ENCODE assay signal across 8 mouse cellular contexts in the genomic region with DNA sequence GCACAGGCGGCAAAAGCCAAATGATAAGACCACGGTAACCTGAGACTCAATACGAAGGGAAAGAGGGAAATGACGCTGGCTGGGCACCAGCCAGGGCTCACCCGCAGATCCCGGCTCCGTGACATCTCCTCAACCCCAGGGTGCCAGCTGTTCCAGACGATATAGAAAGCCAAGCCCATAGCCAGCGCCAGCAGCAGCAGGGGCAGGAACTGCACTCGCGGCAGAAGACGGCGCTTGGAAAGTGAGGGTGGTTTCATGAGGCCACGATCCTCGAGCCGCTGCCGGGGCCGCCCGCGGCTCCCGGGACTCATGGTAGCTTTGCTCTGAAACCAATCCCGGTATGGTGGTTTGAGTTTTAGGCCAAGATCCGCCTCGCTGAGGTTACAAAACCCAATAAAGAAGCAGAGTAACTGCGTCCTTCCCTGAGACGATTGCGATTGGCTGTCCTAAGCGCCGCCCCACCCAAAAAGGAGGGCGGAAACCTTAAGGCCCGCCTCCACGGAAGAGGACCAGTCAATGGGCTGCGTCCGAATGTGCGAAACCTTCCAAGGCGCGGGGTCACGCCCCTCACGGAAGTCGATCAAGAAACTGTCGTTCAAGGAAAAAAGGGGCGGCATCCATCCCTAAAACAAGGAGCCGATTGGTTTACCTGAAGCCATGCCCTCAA. TPM values are rescaled to one million over a fixed set of nuclear protein-coding genes. Genes with fewer than 3 reads are reported as not detected.
DNase-seq lines count a peak whose midpoint lies in the region; ATAC-seq lines count a peak whose summit lies in the region.

Gene Qpctl (minus strand): TSS at position 417 of the 667 bp plus-strand sequence.

- ATAC-seq in hindbrain, embryonic 14.5 days (ENCODE audit: low FRiP score), result peak; percentile 97

- H3K4me3 ChIP-seq in hindbrain, embryonic 14.5 days (replicated peaks; ENCODE audit: low read length), result peak within 1 kb of the TSS; percentile 59

- H3K27me3 ChIP-seq in hindbrain, embryonic 14.5 days (ENCODE audit: control insufficient read depth, insufficient read depth, low read length), result no peaks in the 10 kb centered on the region

- H3K36me3 ChIP-seq in hindbrain, embryonic 14.5 days (replicated peaks; ENCODE audit: control insufficient read depth, insufficient read depth), result peaks cover 37% of the 10 kb centered on the region

- H3K27ac ChIP-seq in hindbrain, embryonic 14.5 days, result peak within 1 kb of the TSS; percentile 81

- no peaks in the 10 kb centered on the region for H3K9me3 ChIP-seq in hindbrain, embryonic 14.5 days (ENCODE audit: control insufficient read depth, low read length)

- peak within 1 kb of the TSS; percentile 74 for H3K9ac ChIP-seq in hindbrain, embryonic 14.5 days

- under 1% methylated on average over 43 of the region's 43 CpGs for WGBS in hindbrain, embryonic 14.5 days

- DNase-seq in R1 (ENCODE audit: low read depth, low spot score), result peak; percentile 100
- peak; percentile 96 to 97 for DNase-seq in cerebellum, postnatal 25 days
- peak; percentile 92 to 95 for DNase-seq in frontal cortex, postnatal 25 days (ENCODE audit: low spot score in 2 of 2)
- peak; percentile 95 for DNase-seq in hindbrain, embryonic 14.5 days (ENCODE audit: low spot score)
- DNase-seq in layer of hippocampus, postnatal 36 days, result peak; percentile 97 to 98
- DNase-seq in lung, postnatal 36 days, result peak; percentile 100
- peak; percentile 100 for DNase-seq in retina, postnatal 1 day
- DNase-seq in urinary bladder, adult 18-20 months (ENCODE audit: low spot score in 2 of 2), result peak; percentile 94 to 98

- peak within 1 kb of the TSS; percentile 73 for H3K4me2 ChIP-seq in hindbrain, embryonic 14.5 days (replicated peaks)

- peaks cover 18% of the 10 kb centered on the region for H3K4me1 ChIP-seq in hindbrain, embryonic 14.5 days (replicated peaks; ENCODE audit: control insufficient read depth, insufficient read depth, low read length)

RNA-seq across cellular contexts. Expression of gene Qpctl, which starts in this region (rescaled TPM):
- polyA plus RNA-seq in hindbrain, embryonic 14.5 days (2014; fragmentation: Nextera tagmentation; extraction: Ambion mirVana), result 19.1 and 20.3 TPM in 2 replicates
- total RNA-seq in layer of hippocampus, postnatal 36 days (2021), result 10 to 100 TPM; 18.1 to 18.6 TPM

Comparison
In these comparisons a context has a peak if more than half of its experiments do, and no peak if none do; other contexts are left out.
1. Peak in every context shown above with its lines: DNase-seq, ATAC-seq, H3K4me3 ChIP-seq and H3K27ac ChIP-seq.